Mouse (Mus musculus): Measurements from ENCODE around the gene Als2.

The Als2 gene

DNA sequence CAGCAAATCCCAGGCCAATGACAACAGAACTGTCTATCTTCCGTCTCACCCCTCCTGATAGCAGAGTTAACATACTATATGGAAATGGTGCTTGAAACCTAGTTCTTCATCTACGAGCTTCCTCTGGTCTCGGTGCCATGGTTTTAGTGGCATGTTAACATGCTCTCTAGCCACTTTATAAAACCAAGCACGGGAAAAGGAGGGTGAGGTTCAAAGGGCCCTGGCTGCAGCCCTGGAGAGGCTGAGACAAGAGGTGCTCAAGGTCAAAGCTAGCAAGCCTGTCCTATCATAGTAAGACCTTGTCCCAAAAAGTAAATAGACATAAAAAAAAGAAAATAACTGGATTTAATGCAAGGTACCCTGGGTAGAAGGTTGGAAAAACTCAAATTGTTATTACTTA lies 25.4 kb downstream of the Als2 start:
- DNase-seq = no peak

DNA sequence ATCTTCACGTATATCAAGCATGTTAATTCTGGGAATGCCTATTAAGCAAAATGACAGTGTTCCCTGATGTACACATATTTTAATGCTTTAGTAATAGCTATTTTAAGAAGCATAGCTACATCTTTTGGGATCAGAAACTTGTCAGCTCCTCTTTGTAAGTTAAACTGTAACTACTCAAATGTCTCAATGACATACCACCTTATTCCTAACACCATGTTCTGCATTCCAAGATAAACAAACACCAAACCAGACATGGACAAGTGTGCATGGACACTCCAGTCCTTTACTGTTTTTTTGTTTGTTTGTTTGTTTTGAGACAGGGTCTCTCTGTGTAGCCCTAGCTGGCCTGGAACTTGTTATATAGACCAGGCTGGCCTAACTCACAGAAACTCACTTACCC lies 28.7 kb downstream of the Als2 start:
- no peak for DNase-seq

DNA sequence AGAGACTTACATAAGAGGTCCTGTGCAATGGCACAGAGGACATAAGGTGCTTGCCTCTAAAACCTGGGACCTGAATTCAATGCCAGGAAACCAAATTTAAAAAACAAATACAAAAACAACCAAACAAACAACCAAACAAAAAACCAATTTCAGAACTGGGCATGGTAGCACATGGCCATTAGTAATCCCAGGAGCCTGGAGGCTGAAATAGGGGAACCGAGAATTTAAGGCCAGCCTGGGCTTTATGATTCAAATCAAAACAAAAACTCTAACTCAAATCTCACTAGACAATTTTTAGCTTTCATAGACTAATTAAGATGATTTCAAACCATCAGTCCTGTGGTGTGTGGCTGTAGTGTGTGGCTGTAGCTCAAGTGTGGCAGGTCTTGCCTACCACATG lies 32.5 kb downstream of the Als2 start:
- no peak for DNase-seq

DNA sequence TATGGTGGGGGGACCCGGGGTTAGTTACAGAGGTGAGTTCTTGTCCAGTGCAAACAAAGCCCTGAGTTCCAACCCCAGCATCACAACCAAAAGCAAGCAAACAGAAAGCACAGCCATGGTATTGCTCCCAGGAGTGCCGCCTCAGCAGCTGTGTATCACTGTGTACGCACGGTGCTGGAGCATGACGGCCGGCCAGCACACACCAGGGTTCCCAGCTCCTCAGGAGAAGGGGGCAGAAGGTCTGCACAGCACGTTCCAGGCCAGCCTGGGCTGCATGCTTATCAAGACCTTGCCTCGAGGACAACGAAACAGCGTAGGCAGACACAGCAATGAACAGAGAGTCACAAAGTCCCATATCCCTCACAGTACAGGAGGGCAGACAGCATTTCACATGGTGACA lies 34.7 kb downstream of the Als2 start:
- no peak for DNase-seq

DNA sequence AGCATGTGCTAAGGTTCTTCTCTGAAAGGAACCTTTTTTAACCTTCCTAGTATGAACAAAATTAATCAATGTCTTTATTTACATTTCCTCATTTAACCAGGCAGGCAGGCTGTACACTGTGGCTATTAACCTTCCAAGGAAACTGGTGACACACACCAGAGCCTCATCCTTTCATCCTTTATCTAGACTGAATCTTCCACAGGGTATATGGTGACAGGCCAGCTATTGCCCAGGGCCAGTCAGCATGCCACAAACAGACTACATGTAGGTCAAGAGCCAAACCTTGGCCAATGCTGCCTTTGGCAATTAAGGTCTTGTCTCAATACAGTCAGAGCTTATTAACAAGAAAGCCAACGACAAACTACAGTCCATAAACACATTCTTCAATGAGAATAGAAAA lies 35.5 kb downstream of the Als2 start:
- DNase-seq = no peak

DNA sequence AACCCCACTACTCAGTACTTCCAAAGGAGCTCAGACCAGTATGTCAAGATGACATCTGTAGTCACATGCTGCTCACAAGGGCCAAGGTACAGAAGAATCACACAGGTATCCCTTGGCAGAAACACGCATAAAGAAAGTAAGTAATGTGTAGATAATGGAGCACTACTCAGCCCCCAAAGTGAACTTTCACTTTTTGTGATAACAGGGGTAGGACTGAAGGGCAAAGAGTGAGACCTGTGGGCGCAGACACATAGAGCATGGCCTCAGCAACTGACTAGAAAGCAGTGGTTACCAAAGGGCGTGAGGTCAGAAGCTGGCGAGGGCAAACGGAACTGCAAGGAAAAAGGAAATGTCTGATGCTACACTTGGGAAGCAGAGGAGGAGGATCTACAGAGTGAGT lies 36.1 kb downstream of the Als2 start:
- DNase-seq = no peak

DNA sequence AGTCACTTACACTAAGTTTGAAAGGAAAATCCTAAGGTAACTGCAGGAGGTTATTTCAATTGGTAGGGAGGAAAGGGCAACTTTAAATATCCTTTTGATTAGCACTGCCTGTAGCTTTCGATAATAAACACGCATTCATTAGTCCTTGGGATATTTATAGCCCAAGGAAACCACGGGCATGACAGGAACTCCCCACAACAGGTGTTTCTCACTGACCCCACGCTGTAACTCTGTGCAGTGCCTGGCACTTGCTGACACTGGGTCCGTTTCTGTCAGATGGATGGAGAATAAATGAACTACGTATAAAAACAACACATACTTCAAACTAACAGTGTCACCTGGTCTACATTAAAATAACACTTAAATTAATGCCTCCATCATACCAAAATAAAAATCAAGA lies 42.1 kb downstream of the Als2 start:
- no peak for DNase-seq

DNA sequence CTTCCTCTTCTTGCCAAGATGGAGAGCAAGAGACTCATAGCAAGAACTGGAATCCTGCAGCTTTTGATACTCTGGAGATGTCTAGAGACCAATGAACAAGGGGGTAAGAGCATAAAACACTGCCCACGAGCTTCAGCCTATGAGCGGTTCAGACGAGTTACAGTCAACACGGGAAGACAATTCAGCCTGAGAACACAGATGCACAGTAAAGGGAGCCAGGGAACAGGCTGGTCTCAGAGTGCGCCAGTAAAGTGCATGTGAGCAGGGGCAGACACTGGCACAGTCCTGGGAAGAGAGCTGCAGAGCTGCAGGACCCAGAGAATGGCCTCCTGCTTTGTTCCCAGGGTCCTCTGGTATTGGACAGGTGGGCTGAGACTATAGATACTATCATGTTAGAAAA lies 49.2 kb downstream of the Als2 start:
- no peak for DNase-seq

DNA sequence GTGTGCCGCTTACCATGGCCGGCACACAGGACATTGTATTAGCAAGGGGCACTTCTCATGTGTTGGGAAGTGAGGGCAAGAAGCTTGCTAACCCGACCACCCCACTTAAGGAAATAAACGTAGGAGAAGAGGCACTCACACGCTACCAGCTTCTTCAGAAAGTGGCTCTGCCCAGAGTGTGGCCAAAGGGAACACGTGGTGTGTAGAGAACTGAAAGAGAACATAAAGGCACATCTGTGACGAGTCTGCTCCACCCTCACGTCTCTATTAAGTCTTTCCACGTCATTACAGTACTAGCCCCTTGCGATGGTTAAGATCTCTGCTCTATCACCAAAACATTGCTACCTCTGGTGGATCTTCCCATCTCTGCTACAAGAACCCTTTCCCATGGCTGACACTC lies 50.7 kb downstream of the Als2 start:
- DNase-seq = no peak

DNA sequence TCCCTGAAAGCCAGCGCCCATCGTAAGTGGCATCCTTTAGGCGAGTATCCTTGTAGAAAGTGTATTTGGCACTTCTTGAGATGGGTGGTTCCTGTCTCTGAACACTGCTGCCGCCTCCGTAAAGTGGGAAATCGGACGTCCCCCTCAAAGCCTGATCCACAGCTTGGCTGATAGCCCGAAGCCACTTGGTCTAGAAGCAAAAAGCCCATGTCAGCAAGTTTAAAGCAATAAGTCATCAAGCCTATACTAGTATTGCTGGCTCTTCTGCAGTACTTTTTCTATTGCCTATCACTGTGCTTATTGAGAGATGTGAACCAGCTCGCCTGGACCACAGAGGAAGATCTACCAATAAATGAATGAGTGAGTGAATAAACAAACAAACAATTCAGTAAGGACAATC lies 51.6 kb downstream of the Als2 start:
- no peak for DNase-seq

DNA sequence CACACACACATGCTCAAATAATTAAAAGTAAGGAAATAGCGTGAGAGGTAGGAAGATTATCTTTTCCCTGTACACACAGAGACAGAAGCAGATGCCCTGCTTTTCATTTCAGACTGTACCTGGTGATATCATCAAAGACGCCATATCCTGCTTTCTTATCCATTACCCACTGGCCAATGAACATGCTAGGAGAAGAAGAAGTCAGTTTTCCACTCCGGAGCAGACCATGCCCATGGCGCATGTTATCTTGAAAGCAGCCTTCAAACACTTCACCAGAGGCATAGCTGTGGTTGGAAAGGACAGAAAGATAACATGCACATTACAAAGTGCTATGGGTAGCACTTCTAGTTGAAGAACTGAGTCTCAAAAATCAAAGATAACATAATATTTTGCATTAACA lies 54.0 kb downstream of the Als2 start:
- DNase-seq = no peak

DNA sequence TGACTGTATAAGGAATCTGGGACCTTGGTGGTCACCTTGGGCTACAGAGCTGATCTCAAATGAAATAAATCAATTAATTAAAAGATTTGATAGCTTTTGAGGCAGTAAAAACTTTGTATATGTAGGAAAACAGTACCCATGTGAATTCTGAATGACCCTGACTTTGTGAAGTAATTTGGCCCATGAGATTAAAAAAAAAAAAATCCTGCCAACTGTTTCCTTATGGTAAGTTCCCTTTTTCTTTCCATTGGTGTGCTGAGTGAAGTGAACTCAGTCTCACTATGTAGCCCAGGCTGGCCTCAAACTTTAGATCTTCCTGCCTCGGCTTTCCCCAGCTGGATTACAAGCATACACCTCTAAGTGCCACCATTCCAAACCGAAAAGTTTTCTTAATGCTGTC lies 54.7 kb downstream of the Als2 start:
- no peak for DNase-seq

DNA sequence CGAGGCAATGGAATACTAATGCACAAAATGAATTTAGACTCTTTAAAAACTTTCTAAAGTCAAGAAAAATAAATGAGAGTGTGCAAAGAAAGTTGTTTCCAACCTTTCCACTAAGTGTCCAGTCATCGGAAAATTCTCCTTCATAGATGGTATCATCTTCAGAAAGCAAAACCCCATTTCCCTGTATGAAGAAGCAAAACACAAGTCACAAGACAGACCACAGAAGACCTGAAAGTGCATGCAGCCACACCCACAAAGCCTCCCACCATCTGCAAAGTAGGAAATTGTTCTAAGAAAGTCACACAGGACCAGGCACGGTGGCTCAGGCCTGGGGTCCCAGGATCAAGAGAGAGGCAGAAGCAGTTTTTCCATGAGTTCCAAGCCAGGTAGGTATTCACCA lies 57.0 kb downstream of the Als2 start:
- DNase-seq = no peak

DNA sequence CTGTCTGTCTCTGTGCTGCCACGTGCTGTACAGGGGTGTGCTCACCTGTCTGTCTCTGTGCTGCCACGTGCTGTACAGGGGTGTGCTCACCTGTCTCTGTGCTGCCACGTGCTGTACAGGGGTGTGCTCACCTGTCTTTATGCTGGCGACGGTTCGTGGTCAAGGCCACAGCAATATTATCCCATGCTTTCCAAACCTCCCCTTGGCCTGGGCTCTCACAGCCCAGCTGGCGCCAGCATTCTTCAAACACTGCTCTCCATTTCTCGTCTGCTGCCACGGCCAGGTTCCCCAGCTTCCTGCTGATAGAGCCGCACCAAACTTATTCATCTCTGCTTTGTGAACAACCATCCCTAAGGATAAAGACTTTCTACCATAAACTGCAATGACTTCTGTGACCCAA lies 58.6 kb downstream of the Als2 start:
- no peak for DNase-seq

DNA sequence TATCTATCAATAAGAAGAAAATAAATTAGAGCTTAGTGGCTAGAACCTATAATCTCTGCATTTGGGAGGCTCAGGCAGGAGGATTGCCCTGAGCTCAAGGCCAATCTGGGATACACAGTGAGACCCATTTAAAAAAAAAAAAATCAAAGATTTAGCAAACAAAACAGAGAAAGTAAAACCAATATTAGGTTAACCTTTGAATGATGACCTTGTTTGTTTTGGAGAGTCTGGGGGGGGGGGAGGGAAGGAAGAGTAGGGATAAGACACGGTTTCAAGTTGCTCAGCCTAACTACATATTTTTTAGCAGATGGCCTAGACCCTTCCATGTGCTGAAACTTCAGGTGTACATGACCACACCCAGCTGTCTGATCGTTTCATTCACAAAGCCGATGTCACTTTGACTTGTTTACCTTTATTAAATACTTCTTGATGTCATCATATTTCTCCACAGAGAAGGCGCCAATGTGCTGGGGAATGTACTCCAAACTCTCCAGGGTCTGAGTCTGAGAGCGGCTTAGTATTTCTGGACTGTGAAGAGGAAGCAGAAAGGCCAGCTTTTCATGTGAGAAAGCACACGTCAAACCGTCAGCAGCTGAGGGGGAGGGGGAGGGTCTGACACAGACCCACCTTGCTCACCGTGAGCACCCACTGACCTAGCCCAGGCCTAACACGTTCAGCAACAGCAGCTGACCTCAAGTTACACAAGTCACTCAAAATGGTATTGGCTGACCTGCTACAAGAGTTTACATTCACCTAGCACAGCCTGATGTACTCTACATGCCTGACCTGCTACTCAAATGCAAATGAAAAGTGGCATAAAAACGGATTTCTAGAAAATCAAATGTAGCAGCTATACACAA lies 62.3 kb downstream of the Als2 start:
- DNase-seq = no peak

DNA sequence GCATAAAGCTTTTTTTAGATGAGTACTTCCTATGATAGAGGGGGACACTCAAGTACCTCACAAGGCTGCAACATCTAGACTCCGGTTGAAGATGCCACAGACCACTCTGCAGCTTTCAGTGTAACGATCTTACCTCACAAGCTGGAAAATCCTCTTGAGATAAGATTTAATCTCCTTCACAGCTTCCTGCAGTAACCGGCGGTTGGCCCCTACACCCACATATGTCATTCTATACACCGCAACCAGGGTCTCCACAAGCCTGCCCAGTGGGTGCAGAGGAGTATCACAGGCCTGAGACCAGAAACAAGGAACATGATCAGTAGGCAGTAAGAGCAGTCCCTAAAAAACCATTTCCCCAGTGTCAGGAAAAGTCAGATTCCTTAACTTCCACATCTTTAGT lies 64.0 kb downstream of the Als2 start:
- DNase-seq = no peak

DNA sequence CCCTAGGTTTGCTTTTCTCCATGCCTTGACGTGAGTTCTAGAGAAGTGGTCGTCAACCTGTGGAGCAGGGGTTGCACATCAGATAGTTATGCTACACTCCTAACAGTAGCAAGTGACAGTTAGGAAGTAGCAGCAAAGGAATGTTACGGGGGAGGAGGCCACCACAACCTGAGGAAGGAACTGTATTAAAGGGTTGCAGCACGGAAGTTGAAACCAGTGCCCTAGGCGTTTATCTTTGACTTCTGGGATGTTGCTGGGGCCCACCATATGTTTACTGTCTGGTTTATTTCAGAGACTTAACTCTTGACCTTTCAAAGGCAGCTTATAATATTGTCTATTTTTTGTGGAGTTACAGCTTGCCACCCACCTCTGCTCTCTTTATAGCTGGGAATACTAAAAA lies 65.2 kb downstream of the Als2 start:
- DNase-seq = no peak

DNA sequence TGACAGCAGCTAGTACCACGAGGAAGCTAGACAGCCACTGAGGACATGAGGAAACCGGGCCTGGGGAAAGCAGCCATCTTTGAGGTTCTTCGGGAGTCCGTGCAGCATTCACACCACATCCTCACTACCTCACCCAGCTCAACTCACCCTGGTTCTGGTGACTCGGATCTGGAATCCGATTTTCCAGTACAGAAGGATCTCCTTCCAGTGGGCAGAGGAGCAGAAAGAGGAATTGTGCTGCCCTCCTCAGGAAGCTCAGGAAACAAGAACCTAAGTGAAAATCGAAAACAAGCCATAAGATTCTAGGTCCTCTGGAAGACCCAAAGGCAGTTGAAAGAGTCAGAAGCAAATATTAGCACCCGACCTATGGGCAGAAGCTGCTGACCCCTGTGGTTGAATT lies 66.7 kb downstream of the Als2 start:
- no peak for DNase-seq

DNA sequence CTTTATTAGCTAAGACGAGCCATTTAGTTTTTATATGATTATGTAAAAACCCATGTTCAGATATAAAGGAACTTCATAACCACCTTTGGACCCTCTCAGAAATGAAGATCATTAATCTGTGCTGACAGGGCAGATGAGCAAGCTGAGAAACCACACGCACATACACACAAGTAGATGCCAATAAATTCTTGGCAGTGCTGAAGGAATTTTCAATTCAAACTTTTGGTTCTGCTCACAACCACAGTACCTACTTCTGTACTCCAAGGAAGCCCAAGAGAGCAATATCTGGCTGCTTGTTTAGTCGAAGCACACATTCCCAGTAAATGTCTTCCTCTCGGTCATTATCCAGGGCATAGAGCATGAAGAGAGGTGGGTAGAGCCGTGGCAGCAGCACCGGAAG lies 67.4 kb downstream of the Als2 start:
- no peak for DNase-seq

DNA sequence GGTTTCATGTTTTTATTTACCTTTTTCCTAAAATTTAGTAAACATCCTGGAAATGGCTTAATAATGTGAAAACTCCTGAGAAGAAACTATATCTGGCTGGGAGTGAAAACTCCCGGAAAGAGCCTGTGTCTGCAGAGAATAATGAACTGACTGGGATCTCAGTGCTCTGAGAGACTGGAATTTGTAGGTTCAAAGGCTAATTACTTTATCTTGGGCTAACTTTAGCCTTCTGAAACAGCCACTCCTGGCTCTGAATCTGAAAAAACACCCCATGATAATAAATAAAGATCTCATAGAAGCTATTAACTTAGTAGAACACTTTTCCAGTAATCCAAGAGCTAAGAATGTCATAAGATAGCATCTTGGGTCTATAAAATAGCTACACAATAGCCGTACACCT lies 68.5 kb downstream of the Als2 start:
- DNase-seq = no peak

DNA sequence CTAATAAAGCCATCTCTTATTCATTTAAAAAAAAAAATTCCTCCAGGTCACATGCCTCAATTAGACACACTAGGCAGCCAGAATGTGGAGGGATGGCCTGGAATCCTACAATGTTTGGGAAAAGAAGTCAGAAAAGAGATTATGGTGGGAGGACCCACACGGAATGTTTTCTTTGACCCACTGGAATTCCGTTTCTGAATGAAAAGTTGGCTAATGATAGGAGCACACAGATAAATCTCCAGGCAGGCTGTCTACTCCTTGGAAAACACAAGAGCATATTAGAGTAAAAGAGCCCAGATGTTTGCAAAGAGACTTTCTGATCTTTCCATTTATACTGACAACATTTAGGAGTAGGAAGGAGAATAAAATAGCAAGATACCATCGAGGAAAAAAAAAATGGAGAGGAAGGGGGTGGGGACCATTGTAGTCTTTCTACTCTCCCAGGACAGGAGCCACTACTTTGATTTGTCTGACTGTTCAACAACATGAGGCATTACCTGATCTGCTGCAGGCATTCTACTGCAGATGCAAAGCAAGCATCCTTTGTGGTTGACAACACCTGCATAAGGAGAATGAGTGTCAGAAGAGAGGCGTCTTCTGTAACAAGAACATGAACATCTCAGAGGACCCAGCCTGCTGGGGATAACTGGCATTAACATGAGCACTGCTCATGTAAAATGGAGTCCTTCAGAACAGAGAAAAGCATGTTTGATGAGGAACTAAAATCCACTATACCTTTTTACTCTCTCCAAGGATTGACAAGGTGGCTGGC lies 69.2 kb downstream of the Als2 start:
- peak; percentile 6 for DNase-seq

DNA sequence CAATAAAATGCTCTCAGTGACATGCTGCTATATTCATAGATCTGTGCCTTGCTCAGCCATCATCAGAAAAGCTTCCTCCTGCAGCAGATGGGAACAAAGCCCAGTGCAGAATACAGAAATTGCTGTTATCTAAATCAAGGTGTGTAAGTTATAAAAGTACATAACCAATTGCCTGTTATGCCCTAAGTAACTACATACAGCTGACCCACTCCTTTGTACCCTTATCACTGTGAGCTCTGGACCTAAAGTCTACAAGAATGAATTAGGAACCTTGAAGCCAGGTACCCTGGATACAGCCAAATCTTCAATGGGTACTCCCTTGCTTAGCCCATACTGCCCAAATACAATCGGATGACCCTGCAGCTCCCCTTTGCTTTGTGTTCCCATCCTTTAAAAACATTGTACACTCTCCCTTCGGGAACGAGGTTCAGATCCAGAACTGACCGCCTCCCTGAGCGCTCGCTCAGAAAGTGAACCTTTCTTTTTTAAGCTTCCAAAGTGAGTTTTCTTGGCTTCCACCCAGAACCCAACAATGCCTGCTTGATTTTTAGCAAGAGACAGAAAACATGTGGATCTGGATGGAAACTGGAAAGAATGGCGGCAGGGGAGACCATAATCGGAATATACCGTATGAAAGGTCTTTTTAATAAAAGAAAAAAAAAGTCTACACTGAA lies 70.7 kb downstream of the Als2 start:
- no peak for DNase-seq

DNA sequence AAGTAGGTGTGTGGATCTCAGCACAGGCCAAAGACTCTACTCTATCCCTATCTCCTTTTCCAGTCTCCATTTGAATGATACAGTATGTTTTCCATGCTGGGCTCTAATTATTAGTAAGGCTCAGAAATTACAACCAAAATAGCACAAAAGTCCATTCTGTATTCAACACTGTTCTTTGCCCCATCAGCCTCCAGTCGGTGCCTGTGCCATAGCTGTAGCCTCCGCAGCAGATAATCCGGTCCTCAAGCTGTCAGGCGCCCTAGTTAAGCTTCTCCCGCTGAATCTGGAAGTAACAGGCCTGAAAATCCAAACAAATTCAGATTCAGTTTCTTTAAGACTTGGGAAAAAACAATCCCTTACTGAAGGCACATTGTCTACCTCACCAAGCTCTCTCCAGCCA lies 73.1 kb downstream of the Als2 start:
- no peak for DNase-seq

DNA sequence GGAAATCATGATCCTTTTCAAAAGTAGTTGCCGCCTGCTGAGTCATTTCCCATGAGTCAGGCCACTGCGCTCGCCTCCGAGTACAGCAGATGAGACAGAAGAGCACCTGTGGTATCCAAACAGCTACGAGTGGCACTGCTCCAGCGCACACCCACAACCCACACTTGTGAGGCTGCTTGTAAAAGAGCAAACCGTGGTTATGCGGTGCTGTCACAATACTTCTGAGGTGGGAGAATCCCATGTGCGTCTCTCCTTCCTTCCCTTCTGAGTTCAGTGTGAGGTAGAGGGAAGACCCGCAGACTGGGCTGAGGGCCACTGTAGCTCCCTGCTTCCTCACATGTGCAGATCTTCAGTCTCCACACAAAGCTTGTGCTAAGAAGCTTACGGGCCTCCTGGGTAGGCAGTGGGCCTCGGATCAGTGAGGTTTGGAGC lies 74.0 kb downstream of the Als2 start, which contains the start of gene Mpp4:
Mpp4 (minus strand) TSS at position 360 of the 432 bp plus-strand sequence.
- no peak for DNase-seq
